Comparison of ENCODE assay signal across 27 mouse cellular contexts in genomic region chr16:95553136-95553535, GRCm38 (mm10). TPM values are rescaled to one million over a fixed set of nuclear protein-coding genes. Genes with fewer than 3 reads are reported as not detected.
"Had no signal": no experiment of that assay in that cellular context is flagged by ENCODE, and none has a peak within 500 bp of the region (broad histone marks: within the 10 kb centered on the region; RNA-seq: fewer than 3 reads in every experiment).

No protein-coding gene starts in this region.

- H3K9me3 ChIP-seq: embryonic facial prominence, embryonic 10.5 days; embryonic facial prominence, embryonic 12.5 days; embryonic facial prominence, embryonic 13.5 days; embryonic facial prominence, embryonic 15.5 days; forebrain, embryonic 10.5 days; forebrain, embryonic 12.5 days; forebrain, embryonic 13.5 days; forebrain, embryonic 15.5 days had no signal

- H3K4me3 ChIP-seq: embryonic facial prominence, embryonic 10.5 days; embryonic facial prominence, embryonic 12.5 days; embryonic facial prominence, embryonic 13.5 days; embryonic facial prominence, embryonic 15.5 days; erythroblast, embryonic 14.5 days; forebrain, embryonic 10.5 days; forebrain, embryonic 12.5 days; forebrain, embryonic 13.5 days; forebrain, embryonic 15.5 days; gastrocnemius, adult 2 months; heart, adult 2 months had no signal

- H3K27ac ChIP-seq: embryonic facial prominence, embryonic 10.5 days; embryonic facial prominence, embryonic 12.5 days; embryonic facial prominence, embryonic 13.5 days; embryonic facial prominence, embryonic 15.5 days; forebrain, embryonic 10.5 days; forebrain, embryonic 12.5 days; forebrain, embryonic 13.5 days; forebrain, embryonic 15.5 days; gastrocnemius, adult 2 months; heart, adult 2 months had no signal

- DNase-seq: cerebellum, adult 2 months; cerebellum, adult 8-10 months; cerebellum, adult 9-10 months; cerebellum, adult 9-11 months; cerebellum, postnatal 25 days; cerebellum, postnatal 36 days; embryo, embryonic 11 days; forebrain, postnatal 0 days; gastrocnemius, adult 2 months; gastrocnemius, postnatal 10 days; gastrocnemius, postnatal 14 days; gastrocnemius, postnatal 25 days; gastrocnemius, postnatal 36 days; heart, adult 11 months; heart, adult 18-20 months; heart, adult 2 months had no signal

- ATAC-seq: forebrain, embryonic 13.5 days; forebrain, embryonic 14.5 days; forebrain, embryonic 15.5 days; forebrain, embryonic 16.5 days; forebrain, postnatal 0 days had no signal

- H3K27me3 ChIP-seq: embryonic facial prominence, embryonic 12.5 days; embryonic facial prominence, embryonic 13.5 days; embryonic facial prominence, embryonic 15.5 days; forebrain, embryonic 12.5 days; forebrain, embryonic 13.5 days; forebrain, embryonic 15.5 days had no signal

- H3K4me2 ChIP-seq: embryonic facial prominence, embryonic 12.5 days; embryonic facial prominence, embryonic 13.5 days; embryonic facial prominence, embryonic 15.5 days; forebrain, embryonic 12.5 days; forebrain, embryonic 13.5 days; forebrain, embryonic 15.5 days had no signal

- H3K4me1 ChIP-seq: embryonic facial prominence, embryonic 12.5 days; forebrain, embryonic 12.5 days; forebrain, embryonic 13.5 days had no signal

- H3K36me3 ChIP-seq: embryonic facial prominence, embryonic 10.5 days; embryonic facial prominence, embryonic 12.5 days; embryonic facial prominence, embryonic 13.5 days; embryonic facial prominence, embryonic 15.5 days; forebrain, embryonic 10.5 days; forebrain, embryonic 12.5 days; forebrain, embryonic 15.5 days had no signal

- H3K9ac ChIP-seq: embryonic facial prominence, embryonic 12.5 days; embryonic facial prominence, embryonic 13.5 days; embryonic facial prominence, embryonic 15.5 days; forebrain, embryonic 12.5 days; forebrain, embryonic 13.5 days; forebrain, embryonic 15.5 days; forebrain, postnatal 0 days had no signal

RNA-seq across cellular contexts. Expression of gene Erg, which starts 33.3 kb away (rescaled TPM):
- polyA plus RNA-seq: erythroblast, embryonic 14.5 days had no signal
